Mouse (Mus musculus): ENCODE results near the gene Wbp4.

DNA sequence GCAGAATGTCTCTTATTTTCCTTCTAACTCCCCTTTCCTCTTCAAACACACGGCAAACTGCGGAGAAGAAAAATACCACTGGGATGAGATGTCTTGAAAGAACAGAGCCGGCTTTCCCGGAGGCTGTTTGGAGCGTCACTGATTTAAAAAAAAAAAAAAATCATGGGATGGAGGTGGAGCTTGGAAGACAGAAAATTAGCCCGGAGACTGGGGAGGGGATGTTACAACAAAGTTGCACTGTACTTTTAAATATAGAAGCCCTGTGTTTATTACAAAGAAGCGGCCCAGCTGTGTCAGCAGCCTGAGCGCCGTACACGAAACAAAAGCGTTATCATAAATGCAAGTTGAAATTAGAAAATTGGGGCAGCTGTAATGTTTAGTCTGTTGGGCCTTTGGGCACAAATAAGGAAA, 936 bp upstream of the Wbp4 start:
- TF ChIP-seq CTCF (IDR thresholded peaks at IDR 0.05; ENCODE audit: low read depth) (no peak), EP300 (optimal IDR thresholded peaks at IDR 0.05) (peak; percentile 69)
